Comparison of ENCODE assay signal across 8 mouse cellular contexts in the genomic region with DNA sequence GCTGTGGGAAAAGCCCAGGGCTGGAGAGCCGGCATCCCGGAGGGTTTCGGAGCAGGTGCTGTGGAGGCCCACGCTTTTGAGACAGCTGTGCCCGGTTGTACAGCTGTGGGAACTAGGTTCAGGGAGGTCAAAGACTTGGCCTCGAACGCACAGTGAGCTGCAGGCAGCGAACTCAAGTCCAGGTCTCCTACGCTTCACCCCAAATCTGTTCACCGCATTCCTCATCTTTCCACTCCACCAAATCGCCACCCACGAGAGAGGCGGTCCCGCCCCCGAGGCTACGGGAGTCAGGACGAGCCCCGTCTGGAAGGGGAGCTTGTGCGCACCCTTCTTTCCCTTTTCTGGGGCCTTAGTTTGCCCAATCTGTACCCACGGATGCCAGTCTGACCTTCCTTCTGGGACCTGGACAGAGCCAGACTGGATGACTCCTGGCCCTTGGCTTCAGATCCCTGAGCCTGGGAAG. TPM values are rescaled to one million over a fixed set of nuclear protein-coding genes. Genes with fewer than 3 reads are reported as not detected.
A peak's percentile ranks its signal among the peaks of the same experiment; 100 is the strongest.
DNase-seq lines count a peak whose midpoint lies in the region; ATAC-seq and TF ChIP-seq lines count a peak whose summit lies in the region.

No protein-coding gene starts in this region.

- ATAC-seq in heart, embryonic 15.5 days (replicated peaks; ENCODE audit: insufficient number of reproducible peaks, insufficient read depth, low FRiP score, low read depth), result no peak; the same call in none of the 2 replicates
- peak; percentile 12; the same call in 1 of the 2 replicates for ATAC-seq in heart, embryonic 16.5 days (replicated peaks; ENCODE audit: extremely low read depth, insufficient read depth, low FRiP score)
- peak; percentile 13 for ATAC-seq in limb, embryonic 14.5 days (ENCODE audit: low FRiP score, low read depth)
- ATAC-seq in midbrain, embryonic 13.5 days, result no peak; the same call in 1 of the 2 replicates

- H3K4me3 ChIP-seq in heart, embryonic 15.5 days, result peak overlapping the region; percentile 65
- H3K4me3 ChIP-seq in E14TG2a.4 (replicated peaks; ENCODE audit: low read length), result peak overlapping the region; percentile 97
- H3K4me3 ChIP-seq in heart, embryonic 16.5 days (ENCODE audit: low read length), result peak overlapping the region; percentile 69
- H3K4me3 ChIP-seq in limb, embryonic 14.5 days (replicated peaks; ENCODE audit: low read length), result peak overlapping the region; percentile 88
- H3K4me3 ChIP-seq in midbrain, embryonic 13.5 days (replicated peaks), result peak overlapping the region; percentile 74

- DNase-seq in heart, adult 8-10 months (ENCODE audit: low spot score), result no peak
- DNase-seq in c-Kit-positive CD71-positive TER-119-positive erythroid progenitor cells, embryonic 14.5 days (ENCODE audit: low spot score), result peak; percentile 32
- no peak for DNase-seq in limb, embryonic 14.5 days (ENCODE audit: low spot score)
- no peak for DNase-seq in cerebellum, adult 9-11 months

- no peak for TF ChIP-seq CTCF in E14TG2a.4 (conservative IDR thresholded peaks at IDR 0.05; ENCODE audit: low read length)

- under 1% methylated on average over 20 of the region's 20 CpGs for WGBS in heart, embryonic 15.5 days
- WGBS in heart, embryonic 16.5 days, result 0% methylated on average over 20 of the region's 20 CpGs
- WGBS in limb, embryonic 14.5 days, result under 1% methylated on average over 20 of the region's 20 CpGs
- WGBS in midbrain, embryonic 13.5 days, result under 1% methylated on average over 20 of the region's 20 CpGs

- H3K4me1 ChIP-seq in heart, embryonic 15.5 days (replicated peaks), result peaks cover 18% of the 10 kb centered on the region
- H3K4me1 ChIP-seq in E14TG2a.4 (replicated peaks; ENCODE audit: low read depth, low read length), result peaks cover 54% of the 10 kb centered on the region
- peaks cover 14% of the 10 kb centered on the region for H3K4me1 ChIP-seq in heart, embryonic 16.5 days (ENCODE audit: control insufficient read depth, insufficient read depth, low read length)
- H3K4me1 ChIP-seq in limb, embryonic 14.5 days (ENCODE audit: control insufficient read depth, insufficient read depth, low read length), result peaks cover 17% of the 10 kb centered on the region
- H3K4me1 ChIP-seq in midbrain, embryonic 13.5 days (replicated peaks), result peaks cover 26% of the 10 kb centered on the region

- no peaks in the 10 kb centered on the region for H3K36me3 ChIP-seq in heart, embryonic 15.5 days
- peaks cover 21% of the 10 kb centered on the region for H3K36me3 ChIP-seq in E14TG2a.4 (ENCODE audit: insufficient read depth, low read length)
- no peaks in the 10 kb centered on the region for H3K36me3 ChIP-seq in heart, embryonic 16.5 days (ENCODE audit: control insufficient read depth, insufficient read depth)
- H3K36me3 ChIP-seq in limb, embryonic 14.5 days (ENCODE audit: control insufficient read depth, insufficient read depth, low read length), result peaks cover 7% of the 10 kb centered on the region; the same call in 1 of the 2 replicates
- H3K36me3 ChIP-seq in midbrain, embryonic 13.5 days, result peaks cover 7% of the 10 kb centered on the region

- H3K27ac ChIP-seq in heart, embryonic 15.5 days, result peak overlapping the region; percentile 88
- peak overlapping the region; percentile 87 for H3K27ac ChIP-seq in heart, embryonic 16.5 days (ENCODE audit: low read length)
- H3K27ac ChIP-seq in limb, embryonic 14.5 days (replicated peaks; ENCODE audit: low read depth, low read length), result peak overlapping the region; percentile 84
- H3K27ac ChIP-seq in midbrain, embryonic 13.5 days, result peak overlapping the region; percentile 92

- TF ChIP-seq POLR2A in limb, embryonic 14.5 days (IDR thresholded peaks at IDR 0.05; ENCODE audit: borderline replicate concordance, extremely low read depth, insufficient read depth, insufficient read length), result no peak

- no peaks in the 10 kb centered on the region for H3K27me3 ChIP-seq in heart, embryonic 15.5 days
- no peaks in the 10 kb centered on the region for H3K27me3 ChIP-seq in E14TG2a.4 (ENCODE audit: insufficient read depth, low read length)
- no peaks in the 10 kb centered on the region for H3K27me3 ChIP-seq in heart, embryonic 16.5 days (ENCODE audit: control insufficient read depth, insufficient read depth, low read length)
- no peaks in the 10 kb centered on the region for H3K27me3 ChIP-seq in limb, embryonic 14.5 days (ENCODE audit: control insufficient read depth, insufficient read depth, low read length)
- H3K27me3 ChIP-seq in midbrain, embryonic 13.5 days, result no peaks in the 10 kb centered on the region

- H3K4me2 ChIP-seq in heart, embryonic 15.5 days, result peak overlapping the region; percentile 81
- H3K4me2 ChIP-seq in heart, embryonic 16.5 days (ENCODE audit: low read depth, low read length), result peak overlapping the region; percentile 74
- H3K4me2 ChIP-seq in limb, embryonic 14.5 days (replicated peaks; ENCODE audit: low read depth, low read length, severe bottlenecking), result peak overlapping the region; percentile 89
- peak overlapping the region; percentile 91 for H3K4me2 ChIP-seq in midbrain, embryonic 13.5 days (replicated peaks)

- no peaks in the 10 kb centered on the region for H3K9me3 ChIP-seq in heart, embryonic 15.5 days (replicated peaks)
- H3K9me3 ChIP-seq in E14TG2a.4 (ENCODE audit: low read length), result no peaks in the 10 kb centered on the region
- H3K9me3 ChIP-seq in heart, embryonic 16.5 days (replicated peaks; ENCODE audit: control insufficient read depth, low read length), result no peaks in the 10 kb centered on the region
- H3K9me3 ChIP-seq in limb, embryonic 14.5 days (ENCODE audit: control insufficient read depth, low read length), result no peaks in the 10 kb centered on the region
- H3K9me3 ChIP-seq in midbrain, embryonic 13.5 days, result no peaks in the 10 kb centered on the region

- H3K9ac ChIP-seq in heart, embryonic 15.5 days, result peak overlapping the region; percentile 79
- peak overlapping the region; percentile 81 for H3K9ac ChIP-seq in heart, embryonic 16.5 days (ENCODE audit: low read length)
- peak overlapping the region; percentile 82 for H3K9ac ChIP-seq in limb, embryonic 14.5 days (ENCODE audit: low read depth, low read length, severe bottlenecking)
- H3K9ac ChIP-seq in midbrain, embryonic 13.5 days (replicated peaks), result peak overlapping the region; percentile 85

RNA-seq across cellular contexts. Expression of a gene that starts 0.4 kb away (rescaled TPM):
- 25.9 and 30.2 TPM in 2 replicates for polyA plus RNA-seq in heart, embryonic 15.5 days (2015; fragmentation: Nextera tagmentation; extraction: Ambion mirVana)
- total RNA-seq in heart, adult 8-10 months (2022), result 10 to 100 TPM; 18.9 to 23.0 (median 20.4) TPM
- 30.6 and 31.9 TPM in 2 replicates for polyA plus RNA-seq in heart, embryonic 16.5 days (2015; fragmentation: Nextera tagmentation; extraction: Ambion mirVana)
- polyA plus RNA-seq in limb, embryonic 14.5 days (2012; rRNA removed), result 33.4 and 37.7 TPM in 2 replicates
- 41.6 and 45.4 TPM in 2 replicates for polyA plus RNA-seq in limb, embryonic 14.5 days (2014; fragmentation: Nextera tagmentation; extraction: Ambion mirVana)
- polyA plus RNA-seq in midbrain, embryonic 13.5 days (2015; fragmentation: Nextera tagmentation; extraction: Ambion mirVana), result 46.6 and 49.3 TPM in 2 replicates

RNA-seq across cellular contexts. Expression of a gene that starts 36.4 kb away (rescaled TPM):
- 0.10 and 0.28 TPM in 2 replicates for polyA plus RNA-seq in heart, embryonic 15.5 days (2015; fragmentation: Nextera tagmentation; extraction: Ambion mirVana)
- under 1 TPM in 2 of 4 experiments, not detected in 2; 0.14 to 0.16 TPM for total RNA-seq in heart, adult 8-10 months (2022)
- 0.20 and 0.22 TPM in 2 replicates for polyA plus RNA-seq in heart, embryonic 16.5 days (2015; fragmentation: Nextera tagmentation; extraction: Ambion mirVana)
- polyA plus RNA-seq in limb, embryonic 14.5 days (2012; rRNA removed), result 0.99 and 1.4 TPM in 2 replicates
- 0.23 and 0.40 TPM in 2 replicates for polyA plus RNA-seq in limb, embryonic 14.5 days (2014; fragmentation: Nextera tagmentation; extraction: Ambion mirVana)
- polyA plus RNA-seq in midbrain, embryonic 13.5 days (2015; fragmentation: Nextera tagmentation; extraction: Ambion mirVana), result 0.52 and 0.67 TPM in 2 replicates

RNA-seq across cellular contexts. Expression of a gene that starts 42.7 kb away (rescaled TPM):
- 42.3 and 54.6 TPM in 2 replicates for polyA plus RNA-seq in heart, embryonic 15.5 days (2015; fragmentation: Nextera tagmentation; extraction: Ambion mirVana)
- total RNA-seq in heart, adult 8-10 months (2022), result 10 to 100 TPM; 16.7 to 25.5 (median 19.4) TPM
- 47.1 and 54.9 TPM in 2 replicates for polyA plus RNA-seq in heart, embryonic 16.5 days (2015; fragmentation: Nextera tagmentation; extraction: Ambion mirVana)
- polyA plus RNA-seq in limb, embryonic 14.5 days (2012; rRNA removed), result 89.5 and 91.1 TPM in 2 replicates
- 93.5 TPM in 2 replicates for polyA plus RNA-seq in limb, embryonic 14.5 days (2014; fragmentation: Nextera tagmentation; extraction: Ambion mirVana)
- 134 and 138 TPM in 2 replicates for polyA plus RNA-seq in midbrain, embryonic 13.5 days (2015; fragmentation: Nextera tagmentation; extraction: Ambion mirVana)

RNA-seq across cellular contexts. Expression of a gene that starts 52.9 kb away (rescaled TPM):
- polyA plus RNA-seq in heart, embryonic 15.5 days (2015; fragmentation: Nextera tagmentation; extraction: Ambion mirVana), result 9.4 and 11.4 TPM in 2 replicates
- total RNA-seq in heart, adult 8-10 months (2022), result 10 to 100 TPM; 19.9 to 24.1 (median 22.7) TPM
- 10.9 and 12.1 TPM in 2 replicates for polyA plus RNA-seq in heart, embryonic 16.5 days (2015; fragmentation: Nextera tagmentation; extraction: Ambion mirVana)
- 0.23 and 0.40 TPM in 2 replicates for polyA plus RNA-seq in limb, embryonic 14.5 days (2012; rRNA removed)
- polyA plus RNA-seq in limb, embryonic 14.5 days (2014; fragmentation: Nextera tagmentation; extraction: Ambion mirVana), result 0.18 and 0.43 TPM in 2 replicates
- 1.4 and 1.7 TPM in 2 replicates for polyA plus RNA-seq in midbrain, embryonic 13.5 days (2015; fragmentation: Nextera tagmentation; extraction: Ambion mirVana)

Comparison
In these comparisons a context has a peak if more than half of its experiments do, and no peak if none do; other contexts are left out.
1. ATAC-seq: peak in heart, embryonic 16.5 days (single experiment) and limb, embryonic 14.5 days (single experiment); none in heart, embryonic 15.5 days (single experiment) and midbrain, embryonic 13.5 days (single experiment).
2. Peak in every context shown above with its lines, with median percentiles within 50 percentile points of each other: H3K27ac ChIP-seq, H3K4me2 ChIP-seq, H3K4me3 ChIP-seq and H3K9ac ChIP-seq.